Mouse (Mus musculus): ENCODE data around the gene Unc5c. TPM values are rescaled to one million over a fixed set of nuclear protein-coding genes. Genes with fewer than 3 reads are reported as not detected.

The Unc5c gene
- polyA plus RNA-seq, 1 experiment from 2014 or later, result 15.1 TPM

GRCm38 (mm10) chr3:141577382-141577781, 112.4 kb downstream of the Unc5c start:
- DNase-seq, result no peak
- WGBS, result 50% methylated on average over 2 of the region's 2 CpGs

GRCm38 (mm10) chr3:141581190-141581891, 116.3 kb downstream of the Unc5c start:
- Histone ChIP-seq H3K9ac (replicated peaks; ENCODE audit: low read length) (no peak overlapping the region), H3K36me3 (ENCODE audit: control insufficient read depth, insufficient read depth, low read length) (no peaks in the 10 kb centered on the region), H3K4me2 (ENCODE audit: low read length) (no peak overlapping the region), H3K4me1 (ENCODE audit: control insufficient read depth, insufficient read depth, low read length) (0 out of 2 replicates have a peak, but pooled peaks cover 10% of the 10 kb centered on the region), H3K27ac (replicated peaks; ENCODE audit: low read depth, low read length) (no peak overlapping the region), H3K4me3 (replicated peaks; ENCODE audit: low read depth, low read length) (no peak overlapping the region), H3K9me3 (ENCODE audit: control insufficient read depth, low read length) (no peaks in the 10 kb centered on the region), H3K27me3 (ENCODE audit: control insufficient read depth, insufficient read depth, low read length) (peaks cover 21% of the 10 kb centered on the region)
- peak; percentile 57 for DNase-seq
- peak; percentile 60; the same call in 1 of the 2 replicates for ATAC-seq (ENCODE audit: low FRiP score, low TSS enrichment)

More at GRCm38 (mm10) chr3:141577382-141577781, 112.4 kb downstream of the Unc5c start:
- Histone ChIP-seq H3K4me1 (ENCODE audit: control insufficient read depth, insufficient read depth, low read length) (0 out of 2 replicates have a peak, but pooled peaks cover 10% of the 10 kb centered on the region), H3K4me3 (replicated peaks; ENCODE audit: low read depth, low read length) (no peak overlapping the region), H3K27me3 (ENCODE audit: control insufficient read depth, insufficient read depth, low read length) (peaks cover 31% of the 10 kb centered on the region), H3K36me3 (ENCODE audit: control insufficient read depth, insufficient read depth, low read length) (no peaks in the 10 kb centered on the region), H3K9ac (replicated peaks; ENCODE audit: low read length) (no peak overlapping the region), H3K27ac (replicated peaks; ENCODE audit: low read depth, low read length) (no peak overlapping the region), H3K9me3 (ENCODE audit: control insufficient read depth, low read length) (no peaks in the 10 kb centered on the region), H3K4me2 (ENCODE audit: low read length) (no peak overlapping the region)
- ATAC-seq (ENCODE audit: low FRiP score, low TSS enrichment), result no peak

- no peaks in the 10 kb centered on the region for H3K36me3 ChIP-seq (ENCODE audit: control insufficient read depth, insufficient read depth, low read length)
- H3K4me2 ChIP-seq (ENCODE audit: low read length), result no peak overlapping the region
- DNase-seq, result no peak
- ATAC-seq (ENCODE audit: low FRiP score, low TSS enrichment), result no peak
- H3K9ac ChIP-seq (replicated peaks; ENCODE audit: low read length), result no peak overlapping the region
- H3K4me3 ChIP-seq (replicated peaks; ENCODE audit: low read depth, low read length), result no peak overlapping the region
- H3K9me3 ChIP-seq (ENCODE audit: control insufficient read depth, low read length), result no peaks in the 10 kb centered on the region
- H3K4me1 ChIP-seq (ENCODE audit: control insufficient read depth, insufficient read depth, low read length), result 0 out of 2 replicates have a peak, but pooled peaks cover 11% of the 10 kb centered on the region
- peaks cover 23% of the 10 kb centered on the region for H3K27me3 ChIP-seq (ENCODE audit: control insufficient read depth, insufficient read depth, low read length)
- H3K27ac ChIP-seq (replicated peaks; ENCODE audit: low read depth, low read length), result no peak overlapping the region
Observed at GRCm38 (mm10) chr3:141581892-141582214, 116.8 kb downstream of the Unc5c start.

- ATAC-seq (ENCODE audit: low FRiP score, low TSS enrichment) (no peak), DNase-seq (no peak)
- WGBS, result 85% methylated on average over 1 of the region's 1 CpGs
- H3K27me3 ChIP-seq (ENCODE audit: control insufficient read depth, insufficient read depth, low read length), result peaks cover 19% of the 10 kb centered on the region
- H3K36me3 ChIP-seq (ENCODE audit: control insufficient read depth, insufficient read depth, low read length), result no peaks in the 10 kb centered on the region
- 0 out of 2 replicates have a peak, but pooled peaks cover 13% of the 10 kb centered on the region for H3K4me1 ChIP-seq (ENCODE audit: control insufficient read depth, insufficient read depth, low read length)
- H3K4me2 ChIP-seq (ENCODE audit: low read length), result no peak overlapping the region
- no peak overlapping the region for H3K27ac ChIP-seq (replicated peaks; ENCODE audit: low read depth, low read length)
- no peak overlapping the region for H3K9ac ChIP-seq (replicated peaks; ENCODE audit: low read length)
- H3K9me3 ChIP-seq (ENCODE audit: control insufficient read depth, low read length), result no peaks in the 10 kb centered on the region
- no peak overlapping the region for H3K4me3 ChIP-seq (replicated peaks; ENCODE audit: low read depth, low read length)
Observed at GRCm38 (mm10) chr3:141583180-141583579, 118.2 kb downstream of the Unc5c start.

GRCm38 (mm10) chr3:141589392-141590012, 124.5 kb downstream of the Unc5c start:
- WGBS, result 46% methylated on average over 4 of the region's 4 CpGs
- no peak for DNase-seq
- Histone ChIP-seq H3K27me3 (ENCODE audit: control insufficient read depth, insufficient read depth, low read length) (peaks cover 4% of the 10 kb centered on the region; the same call in 1 of the 2 replicates), H3K4me2 (ENCODE audit: low read length) (no peak overlapping the region), H3K27ac (replicated peaks; ENCODE audit: low read depth, low read length) (no peak overlapping the region), H3K4me1 (ENCODE audit: control insufficient read depth, insufficient read depth, low read length) (0 out of 2 replicates have a peak, but pooled peaks cover 17% of the 10 kb centered on the region), H3K9ac (replicated peaks; ENCODE audit: low read length) (no peak overlapping the region), H3K36me3 (ENCODE audit: control insufficient read depth, insufficient read depth, low read length) (no peaks in the 10 kb centered on the region), H3K4me3 (replicated peaks; ENCODE audit: low read depth, low read length) (no peak overlapping the region), H3K9me3 (ENCODE audit: control insufficient read depth, low read length) (no peaks in the 10 kb centered on the region)
- ATAC-seq (ENCODE audit: low FRiP score, low TSS enrichment), result no peak

- Histone ChIP-seq H3K9ac (replicated peaks; ENCODE audit: low read length) (no peak overlapping the region), H3K4me1 (ENCODE audit: control insufficient read depth, insufficient read depth, low read length) (0 out of 2 replicates have a peak, but pooled peaks cover 13% of the 10 kb centered on the region), H3K27ac (replicated peaks; ENCODE audit: low read depth, low read length) (no peak overlapping the region), H3K4me2 (ENCODE audit: low read length) (no peak overlapping the region), H3K36me3 (ENCODE audit: control insufficient read depth, insufficient read depth, low read length) (no peaks in the 10 kb centered on the region), H3K9me3 (ENCODE audit: control insufficient read depth, low read length) (no peaks in the 10 kb centered on the region), H3K27me3 (ENCODE audit: control insufficient read depth, insufficient read depth, low read length) (no peaks in the 10 kb centered on the region), H3K4me3 (replicated peaks; ENCODE audit: low read depth, low read length) (no peak overlapping the region)
- ATAC-seq (ENCODE audit: low FRiP score, low TSS enrichment) (no peak), DNase-seq (no peak)
- 74% methylated on average over 5 of the region's 5 CpGs for WGBS
Observed at GRCm38 (mm10) chr3:141593249-141593648, 128.2 kb downstream of the Unc5c start.

GRCm38 (mm10) chr3:141594120-141594519, 129.1 kb downstream of the Unc5c start:
- Histone ChIP-seq H3K4me3 (replicated peaks; ENCODE audit: low read depth, low read length) (no peak overlapping the region), H3K9me3 (ENCODE audit: control insufficient read depth, low read length) (no peaks in the 10 kb centered on the region), H3K36me3 (ENCODE audit: control insufficient read depth, insufficient read depth, low read length) (no peaks in the 10 kb centered on the region), H3K27ac (replicated peaks; ENCODE audit: low read depth, low read length) (no peak overlapping the region), H3K4me1 (ENCODE audit: control insufficient read depth, insufficient read depth, low read length) (0 out of 2 replicates have a peak, but pooled peaks cover 9% of the 10 kb centered on the region), H3K27me3 (ENCODE audit: control insufficient read depth, insufficient read depth, low read length) (no peaks in the 10 kb centered on the region), H3K4me2 (ENCODE audit: low read length) (no peak overlapping the region), H3K9ac (replicated peaks; ENCODE audit: low read length) (no peak overlapping the region)
- WGBS, result 85% methylated on average over 5 of the region's 5 CpGs
- no peak for ATAC-seq (ENCODE audit: low FRiP score, low TSS enrichment)
- no peak for DNase-seq

GRCm38 (mm10) chr3:141595073-141595472, 130.1 kb downstream of the Unc5c start:
- H3K9ac ChIP-seq (replicated peaks; ENCODE audit: low read length), result no peak overlapping the region
- 17% methylated on average over 3 of the region's 3 CpGs for WGBS
- no peak overlapping the region for H3K4me2 ChIP-seq (ENCODE audit: low read length)
- H3K27ac ChIP-seq (replicated peaks; ENCODE audit: low read depth, low read length), result no peak overlapping the region
- no peaks in the 10 kb centered on the region for H3K27me3 ChIP-seq (ENCODE audit: control insufficient read depth, insufficient read depth, low read length)
- ATAC-seq (ENCODE audit: low FRiP score, low TSS enrichment), result no peak
- H3K9me3 ChIP-seq (ENCODE audit: control insufficient read depth, low read length), result no peaks in the 10 kb centered on the region
- DNase-seq, result no peak
- H3K4me1 ChIP-seq (ENCODE audit: control insufficient read depth, insufficient read depth, low read length), result 0 out of 2 replicates have a peak, but pooled peaks cover under 1% of the 10 kb centered on the region
- no peak overlapping the region for H3K4me3 ChIP-seq (replicated peaks; ENCODE audit: low read depth, low read length)
- no peaks in the 10 kb centered on the region for H3K36me3 ChIP-seq (ENCODE audit: control insufficient read depth, insufficient read depth, low read length)

- no peaks in the 10 kb centered on the region for H3K27me3 ChIP-seq (ENCODE audit: control insufficient read depth, insufficient read depth, low read length)
- peaks cover 13% of the 10 kb centered on the region for H3K4me1 ChIP-seq (ENCODE audit: control insufficient read depth, insufficient read depth, low read length)
- no peaks in the 10 kb centered on the region for H3K36me3 ChIP-seq (ENCODE audit: control insufficient read depth, insufficient read depth, low read length)
- H3K27ac ChIP-seq (replicated peaks; ENCODE audit: low read depth, low read length), result no peak overlapping the region
- no peak overlapping the region for H3K4me2 ChIP-seq (ENCODE audit: low read length)
- no peak overlapping the region for H3K4me3 ChIP-seq (replicated peaks; ENCODE audit: low read depth, low read length)
- no peaks in the 10 kb centered on the region for H3K9me3 ChIP-seq (ENCODE audit: control insufficient read depth, low read length)
- ATAC-seq (ENCODE audit: low FRiP score, low TSS enrichment) (no peak), DNase-seq (no peak)
- no peak overlapping the region for H3K9ac ChIP-seq (replicated peaks; ENCODE audit: low read length)
- 81% methylated on average over 3 of the region's 3 CpGs for WGBS
Observed at GRCm38 (mm10) chr3:141596461-141596860, 131.4 kb downstream of the Unc5c start.

Measured in midbrain, embryonic 14.5 days (tissue).